Mouse (Mus musculus) T-helper 2 cell (primary cell): ENCODE measurements around the gene Ikbip.

ENCODE experiments used
- in situ Hi-C: fragments of 300-600 bp; cut with MboI, MseI; formaldehyde crosslinking; loops from one replicate; pipeline ENCODE4 v1.15.1; 2025; ENCODE audit warnings: high pct_unique_total_duplicates

The Ikbip gene

GRCm38 (mm10) chr10:91082550-91083392 lies at the start of gene Ikbip, which contains the start of gene Apaf1:
Gene Ikbip, plus strand, starts transcription at chr10:91082940.
Gene Apaf1, minus strand, starts transcription at chr10:91082770.
- in situ Hi-C loops = loop anchor here (5.0 kb wide), 1 partner anchor 40 kb away; the partner anchor contains the start of gene Slc25a3

GRCm38 (mm10) chr10:91033942-91034341 lies 48.8 kb upstream of the Ikbip start:
- in situ Hi-C loops = no loop called here

GRCm38 (mm10) chr10:91049696-91050095 lies 33.0 kb upstream of the Ikbip start:
- in situ Hi-C loops = no loop called here

GRCm38 (mm10) chr10:91051156-91051555 lies 31.6 kb upstream of the Ikbip start:
- in situ Hi-C loops = no loop called here

- in situ Hi-C loops = no loop called here
Measured at GRCm38 (mm10) chr10:91052734-91053133, 30.0 kb upstream of the Ikbip start.

GRCm38 (mm10) chr10:91060742-91061141 lies 22.0 kb upstream of the Ikbip start:
- in situ Hi-C loops = no loop called here

- in situ Hi-C loops = no loop called here
Measured at GRCm38 (mm10) chr10:91062355-91062754, 20.4 kb upstream of the Ikbip start.

GRCm38 (mm10) chr10:91071768-91072167 lies 11.0 kb upstream of the Ikbip start:
- in situ Hi-C loops = no loop called here

GRCm38 (mm10) chr10:91073345-91073744 lies 9.4 kb upstream of the Ikbip start:
- in situ Hi-C loops = no loop called here

- in situ Hi-C loops = no loop called here
Measured at GRCm38 (mm10) chr10:91076667-91077066, 6.1 kb upstream of the Ikbip start.

- in situ Hi-C loops = loop anchor here (5.0 kb wide), 1 partner anchor 42 kb away; the partner anchor contains the start of gene Slc25a3
Measured at GRCm38 (mm10) chr10:91080540-91080939, 2.2 kb upstream of the Ikbip start.

GRCm38 (mm10) chr10:91081959-91082507 lies 707 bp upstream of the Ikbip start:
- in situ Hi-C loops = loop anchor here (5.0 kb wide), 1 partner anchor 40 kb away; the partner anchor contains the start of gene Slc25a3

GRCm38 (mm10) chr10:91083393-91083927 lies 720 bp downstream of the Ikbip start:
- in situ Hi-C loops = loop anchor here (5.0 kb wide), 1 partner anchor 39 kb away; the partner anchor contains the start of gene Slc25a3

GRCm38 (mm10) chr10:91092812-91093211 lies 10.1 kb downstream of the Ikbip start:
- in situ Hi-C loops = no loop called here

GRCm38 (mm10) chr10:91094251-91095104 lies 11.7 kb downstream of the Ikbip start:
- in situ Hi-C loops = no loop called here

GRCm38 (mm10) chr10:91098056-91098455 lies 15.3 kb downstream of the Ikbip start:
- in situ Hi-C loops = no loop called here

- in situ Hi-C loops = loop anchor here (10.0 kb wide), 1 partner anchor 1085 kb away; no protein-coding TSS in a partner anchor
Measured at GRCm38 (mm10) chr10:91100101-91100500, 17.4 kb downstream of the Ikbip start.

GRCm38 (mm10) chr10:91101936-91102335 lies 19.2 kb downstream of the Ikbip start:
- in situ Hi-C loops = loop anchor here (10.0 kb wide), 1 partner anchor 1083 kb away; no protein-coding TSS in a partner anchor

GRCm38 (mm10) chr10:91102799-91103590 lies 20.3 kb downstream of the Ikbip start:
- in situ Hi-C loops = loop anchor here (10.0 kb wide), 1 partner anchor 1082 kb away; no protein-coding TSS in a partner anchor

- in situ Hi-C loops = loop anchor here (10.0 kb wide), 1 partner anchor 1079 kb away; no protein-coding TSS in a partner anchor
Measured at GRCm38 (mm10) chr10:91105981-91106380, 23.2 kb downstream of the Ikbip start.
